Mouse (Mus musculus) CD4-positive, CD25-positive, alpha-beta regulatory T cell, adult 9 weeks (primary cell): ENCODE measurements around the gene Exoc1. TPM values are rescaled to one million over a fixed set of nuclear protein-coding genes. Genes with fewer than 3 reads are reported as not detected.

ENCODE experiments used
- polyA plus RNA-seq: library from polyadenylated mRNA; unstranded; fragments of 100-300 nt; shearing (Covaris generic); gene quantifications from one replicate; pipeline ENCODE4 v1.2.1, GENCODE M21; 2017

Exoc1 gene
- 57.4 TPM for polyA plus RNA-seq

GRCm38 (mm10) chr5:76529040-76529703 is at the start of gene Exoc1:
TSS of gene Exoc1 (plus strand) at chr5:76529311.

GRCm38 (mm10) chr5:76483811-76484210 is 45.3 kb upstream of the Exoc1 start, which contains the start of gene Gm7271:
TSS of gene Gm7271 (plus strand) at chr5:76484040.

GRCm38 (mm10) chr5:76588551-76589283 is 59.6 kb downstream of the Exoc1 start, which contains the start of gene Cep135:
TSS of gene Cep135 (plus strand) at chr5:76588698.

Other genes with a start within 250 kb of the Exoc1 start
- gene Clock, start 224.5 kb upstream of the Exoc1 start, polyA plus RNA-seq, result 17.1 TPM
- not detected for gene Pdcl2, start 198.2 kb upstream of the Exoc1 start, polyA plus RNA-seq
- not detected for gene Nmu, start 165.5 kb upstream of the Exoc1 start, polyA plus RNA-seq
- not detected for gene Gm7271, start 45.3 kb upstream of the Exoc1 start, polyA plus RNA-seq
- gene Cep135, start 59.4 kb downstream of the Exoc1 start, polyA plus RNA-seq, result 5.6 TPM
- gene C530008M17Rik, start 127.2 kb downstream of the Exoc1 start, polyA plus RNA-seq, result 1.5 TPM